Mouse (Mus musculus): ENCODE results near the gene Rap1gap2. TPM values are rescaled to one million over a fixed set of nuclear protein-coding genes. Genes with fewer than 3 reads are reported as not detected.
A peak's percentile ranks its signal among the peaks of the same experiment; 100 is the strongest.

Rap1gap2 gene
- polyA plus RNA-seq, 1 experiment from 2014 or later = 1.3 TPM

- DNase-seq (ENCODE audit: low spot score) (no peak), ATAC-seq (replicated peaks; ENCODE audit: low FRiP score) (no peak)
- H3K9me3 ChIP-seq (ENCODE audit: control insufficient read depth, low read length) = no peaks in the 10 kb centered on the region
- WGBS = 68% methylated on average over 4 of the region's 4 CpGs
- no peak overlapping the region for H3K4me3 ChIP-seq (ENCODE audit: low read depth, low read length)
- H3K36me3 ChIP-seq (ENCODE audit: control insufficient read depth, insufficient read depth, low read length) = no peaks in the 10 kb centered on the region
- H3K27me3 ChIP-seq (ENCODE audit: control insufficient read depth, insufficient read depth, low read length) = peaks cover 23% of the 10 kb centered on the region
- H3K4me1 ChIP-seq (replicated peaks; ENCODE audit: control insufficient read depth, insufficient read depth, low read length) = peaks cover 7% of the 10 kb centered on the region; the same call in 1 of the 2 replicates
- no peak overlapping the region for H3K27ac ChIP-seq (ENCODE audit: low read depth, low read length)
- H3K9ac ChIP-seq (ENCODE audit: low read length) = no peak overlapping the region
- H3K4me2 ChIP-seq (ENCODE audit: low read depth, low read length, severe bottlenecking) = no peak overlapping the region
Measured at GRCm38 (mm10) chr11:74613428-74613827, 2.7 kb upstream of the Rap1gap2 start.

GRCm38 (mm10) chr11:74611437-74611836 lies 722 bp upstream of the Rap1gap2 start:
- 27% methylated on average over 7 of the region's 7 CpGs for WGBS
- H3K36me3 ChIP-seq (ENCODE audit: control insufficient read depth, insufficient read depth, low read length) = no peaks in the 10 kb centered on the region
- no peak for ATAC-seq (replicated peaks; ENCODE audit: low FRiP score)
- H3K27me3 ChIP-seq (ENCODE audit: control insufficient read depth, insufficient read depth, low read length) = peaks cover 23% of the 10 kb centered on the region
- no peak overlapping the region for H3K4me3 ChIP-seq (ENCODE audit: low read depth, low read length)
- no peak overlapping the region for H3K9ac ChIP-seq (ENCODE audit: low read length)
- no peaks in the 10 kb centered on the region for H3K9me3 ChIP-seq (ENCODE audit: control insufficient read depth, low read length)
- H3K27ac ChIP-seq (ENCODE audit: low read depth, low read length) = no peak overlapping the region
- H3K4me2 ChIP-seq (ENCODE audit: low read depth, low read length, severe bottlenecking) = no peak overlapping the region
- peaks cover 7% of the 10 kb centered on the region; the same call in 1 of the 2 replicates for H3K4me1 ChIP-seq (replicated peaks; ENCODE audit: control insufficient read depth, insufficient read depth, low read length)
- DNase-seq (ENCODE audit: low spot score) = no peak

- Histone ChIP-seq H3K4me2 (ENCODE audit: low read depth, low read length, severe bottlenecking) (peak overlapping the region; percentile 80; the same call in 1 of the 2 replicates), H3K36me3 (ENCODE audit: control insufficient read depth, insufficient read depth, low read length) (no peaks in the 10 kb centered on the region), H3K9me3 (ENCODE audit: control insufficient read depth, low read length) (no peaks in the 10 kb centered on the region), H3K9ac (ENCODE audit: low read length) (no peak overlapping the region), H3K27me3 (ENCODE audit: control insufficient read depth, insufficient read depth, low read length) (peaks cover 23% of the 10 kb centered on the region), H3K27ac (ENCODE audit: low read depth, low read length) (no peak overlapping the region), H3K4me3 (ENCODE audit: low read depth, low read length) (no peak overlapping the region), H3K4me1 (replicated peaks; ENCODE audit: control insufficient read depth, insufficient read depth, low read length) (peaks cover 7% of the 10 kb centered on the region; the same call in 1 of the 2 replicates)
- DNase-seq (ENCODE audit: low spot score) (no peak), ATAC-seq (replicated peaks; ENCODE audit: low FRiP score) (no peak)
- WGBS = 20% methylated on average over 5 of the region's 5 CpGs
Measured at GRCm38 (mm10) chr11:74610068-74610467, 647 bp downstream of the Rap1gap2 start.

GRCm38 (mm10) chr11:74602286-74602685 lies 8.4 kb downstream of the Rap1gap2 start:
- no peaks in the 10 kb centered on the region for H3K27me3 ChIP-seq (ENCODE audit: control insufficient read depth, insufficient read depth, low read length)
- no peak overlapping the region for H3K27ac ChIP-seq (ENCODE audit: low read depth, low read length)
- H3K4me2 ChIP-seq (ENCODE audit: low read depth, low read length, severe bottlenecking) = no peak overlapping the region
- H3K4me1 ChIP-seq (replicated peaks; ENCODE audit: control insufficient read depth, insufficient read depth, low read length) = no peaks in the 10 kb centered on the region
- WGBS = 84% methylated on average over 1 of the region's 1 CpGs
- no peaks in the 10 kb centered on the region for H3K36me3 ChIP-seq (ENCODE audit: control insufficient read depth, insufficient read depth, low read length)
- H3K9ac ChIP-seq (ENCODE audit: low read length) = no peak overlapping the region
- H3K4me3 ChIP-seq (ENCODE audit: low read depth, low read length) = no peak overlapping the region
- DNase-seq (ENCODE audit: low spot score) (no peak), ATAC-seq (replicated peaks; ENCODE audit: low FRiP score) (no peak)
- H3K9me3 ChIP-seq (ENCODE audit: control insufficient read depth, low read length) = no peaks in the 10 kb centered on the region; the same call in 1 of the 2 replicates

- Histone ChIP-seq H3K4me3 (ENCODE audit: low read depth, low read length) (no peak overlapping the region), H3K4me2 (ENCODE audit: low read depth, low read length, severe bottlenecking) (no peak overlapping the region), H3K27me3 (ENCODE audit: control insufficient read depth, insufficient read depth, low read length) (no peaks in the 10 kb centered on the region), H3K9me3 (ENCODE audit: control insufficient read depth, low read length) (no peaks in the 10 kb centered on the region; the same call in 1 of the 2 replicates), H3K27ac (ENCODE audit: low read depth, low read length) (no peak overlapping the region), H3K36me3 (ENCODE audit: control insufficient read depth, insufficient read depth, low read length) (no peaks in the 10 kb centered on the region), H3K9ac (ENCODE audit: low read length) (no peak overlapping the region), H3K4me1 (replicated peaks; ENCODE audit: control insufficient read depth, insufficient read depth, low read length) (no peaks in the 10 kb centered on the region)
- ATAC-seq (replicated peaks; ENCODE audit: low FRiP score) (no peak), DNase-seq (ENCODE audit: low spot score) (no peak)
Measured at GRCm38 (mm10) chr11:74597990-74598337, 12.8 kb downstream of the Rap1gap2 start.

- Histone ChIP-seq H3K4me1 (replicated peaks; ENCODE audit: control insufficient read depth, insufficient read depth, low read length) (no peaks in the 10 kb centered on the region), H3K4me2 (ENCODE audit: low read depth, low read length, severe bottlenecking) (no peak overlapping the region), H3K36me3 (ENCODE audit: control insufficient read depth, insufficient read depth, low read length) (no peaks in the 10 kb centered on the region), H3K9ac (ENCODE audit: low read length) (no peak overlapping the region), H3K27ac (ENCODE audit: low read depth, low read length) (no peak overlapping the region), H3K9me3 (ENCODE audit: control insufficient read depth, low read length) (no peaks in the 10 kb centered on the region; the same call in 1 of the 2 replicates), H3K4me3 (ENCODE audit: low read depth, low read length) (no peak overlapping the region), H3K27me3 (ENCODE audit: control insufficient read depth, insufficient read depth, low read length) (no peaks in the 10 kb centered on the region)
- DNase-seq (ENCODE audit: low spot score) = no peak
- ATAC-seq (replicated peaks; ENCODE audit: low FRiP score) = no peak
- WGBS = 77% methylated on average over 4 of the region's 4 CpGs
Measured at GRCm38 (mm10) chr11:74597283-74597989, 13.3 kb downstream of the Rap1gap2 start.

- Histone ChIP-seq H3K27me3 (ENCODE audit: control insufficient read depth, insufficient read depth, low read length) (peaks cover 34% of the 10 kb centered on the region), H3K36me3 (ENCODE audit: control insufficient read depth, insufficient read depth, low read length) (no peaks in the 10 kb centered on the region), H3K27ac (ENCODE audit: low read depth, low read length) (no peak overlapping the region), H3K4me1 (replicated peaks; ENCODE audit: control insufficient read depth, insufficient read depth, low read length) (no peaks in the 10 kb centered on the region), H3K9me3 (ENCODE audit: control insufficient read depth, low read length) (no peaks in the 10 kb centered on the region), H3K4me3 (ENCODE audit: low read depth, low read length) (no peak overlapping the region), H3K9ac (ENCODE audit: low read length) (no peak overlapping the region), H3K4me2 (ENCODE audit: low read depth, low read length, severe bottlenecking) (no peak overlapping the region)
- no peak for DNase-seq (ENCODE audit: low spot score)
- ATAC-seq (replicated peaks; ENCODE audit: low FRiP score) = no peak
- WGBS = 77% methylated on average over 3 of the region's 3 CpGs
Measured at GRCm38 (mm10) chr11:74592246-74592645, 18.5 kb downstream of the Rap1gap2 start.

- H3K9me3 ChIP-seq (ENCODE audit: control insufficient read depth, low read length) = no peaks in the 10 kb centered on the region
- no peak overlapping the region for H3K9ac ChIP-seq (ENCODE audit: low read length)
- DNase-seq (ENCODE audit: low spot score) (no peak), ATAC-seq (replicated peaks; ENCODE audit: low FRiP score) (no peak)
- H3K27me3 ChIP-seq (ENCODE audit: control insufficient read depth, insufficient read depth, low read length) = peaks cover 34% of the 10 kb centered on the region
- peak overlapping the region; percentile 65; the same call in 1 of the 2 replicates for H3K4me2 ChIP-seq (ENCODE audit: low read depth, low read length, severe bottlenecking)
- H3K36me3 ChIP-seq (ENCODE audit: control insufficient read depth, insufficient read depth, low read length) = no peaks in the 10 kb centered on the region
- WGBS = 31% methylated on average over 13 of the region's 13 CpGs
- no peaks in the 10 kb centered on the region for H3K4me1 ChIP-seq (replicated peaks; ENCODE audit: control insufficient read depth, insufficient read depth, low read length)
- no peak overlapping the region for H3K27ac ChIP-seq (ENCODE audit: low read depth, low read length)
- no peak overlapping the region for H3K4me3 ChIP-seq (ENCODE audit: low read depth, low read length)
Measured at GRCm38 (mm10) chr11:74590691-74591090, 20.0 kb downstream of the Rap1gap2 start.

GRCm38 (mm10) chr11:74590239-74590596 lies 20.5 kb downstream of the Rap1gap2 start:
- no peaks in the 10 kb centered on the region for H3K9me3 ChIP-seq (ENCODE audit: control insufficient read depth, low read length)
- peak overlapping the region; percentile 39 for H3K4me3 ChIP-seq (ENCODE audit: low read depth, low read length)
- H3K9ac ChIP-seq (ENCODE audit: low read length) = no peak overlapping the region
- H3K27me3 ChIP-seq (ENCODE audit: control insufficient read depth, insufficient read depth, low read length) = peaks cover 34% of the 10 kb centered on the region
- H3K4me1 ChIP-seq (replicated peaks; ENCODE audit: control insufficient read depth, insufficient read depth, low read length) = no peaks in the 10 kb centered on the region
- H3K4me2 ChIP-seq (ENCODE audit: low read depth, low read length, severe bottlenecking) = peak overlapping the region; percentile 65
- WGBS = under 1% methylated on average over 25 of the region's 25 CpGs
- ATAC-seq (replicated peaks; ENCODE audit: low FRiP score) (0 out of 2 replicates have a peak, but pooled peaks have one; percentile 27), DNase-seq (ENCODE audit: low spot score) (no peak)
- no peaks in the 10 kb centered on the region for H3K36me3 ChIP-seq (ENCODE audit: control insufficient read depth, insufficient read depth, low read length)
- H3K27ac ChIP-seq (ENCODE audit: low read depth, low read length) = no peak overlapping the region

All from forebrain, embryonic 11.5 days (tissue).